Mouse (Mus musculus) CD4-positive, CD25-positive, alpha-beta regulatory T cell, adult 4 months (primary cell): ENCODE measurements around the gene Col18a1. TPM values are rescaled to one million over a fixed set of nuclear protein-coding genes. Genes with fewer than 3 reads are reported as not detected.
A peak's percentile ranks its signal among the peaks of the same experiment; 100 is the strongest.

Source experiments
- ATAC-seq: one replicate; pipeline ENCODE4 v1.8.0; 2017
- polyA plus RNA-seq, 2 experiments: library from polyadenylated mRNA; unstranded; fragments of 100-300 nt; shearing (Covaris generic); gene quantifications; one replicate each; pipeline ENCODE4 v1.2.1; 2017

The Col18a1 gene
- polyA plus RNA-seq, 2 experiments from 2014 or later = 0.16 TPM; not detected in 1

DNA sequence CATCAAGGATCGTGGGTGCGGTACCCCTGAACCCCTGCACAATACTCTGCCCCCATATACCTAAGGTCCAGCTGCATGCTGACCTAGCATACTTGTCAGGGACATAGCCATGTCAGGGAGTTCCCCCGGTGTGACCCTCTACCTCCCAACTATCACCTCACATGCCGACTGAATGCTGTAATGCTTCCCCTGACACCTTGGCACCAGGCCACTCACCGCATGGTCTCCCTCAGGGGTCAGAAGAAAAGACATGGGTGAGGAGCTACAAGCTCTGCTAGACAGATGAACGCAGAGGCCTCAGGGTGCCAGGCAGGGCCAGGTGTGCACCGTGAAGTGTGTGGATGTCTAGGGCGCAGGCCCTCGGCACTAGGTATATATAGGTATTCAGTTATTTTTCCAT lies 56.3 kb downstream of the Col18a1 start:
- ATAC-seq = no peak

DNA sequence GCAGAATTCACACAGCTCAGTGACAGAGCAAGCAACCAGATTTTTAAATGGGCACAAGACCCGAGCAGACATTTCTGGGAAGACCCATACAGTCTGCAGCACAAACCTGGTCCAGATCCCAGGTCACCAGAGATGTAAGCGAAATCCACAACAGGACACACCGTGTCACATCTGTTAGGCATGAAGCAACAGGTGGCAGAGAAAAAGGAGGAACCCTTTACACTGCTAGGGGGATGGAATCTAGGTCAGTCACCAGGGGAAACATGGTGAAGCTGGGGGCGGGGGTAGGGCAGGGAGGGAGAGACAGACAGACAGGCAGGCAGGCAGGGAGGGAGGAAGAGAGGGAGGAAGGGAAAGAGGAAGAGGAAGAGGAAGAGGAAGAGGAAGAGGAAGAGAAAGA lies 58.2 kb downstream of the Col18a1 start:
- no peak for ATAC-seq

DNA sequence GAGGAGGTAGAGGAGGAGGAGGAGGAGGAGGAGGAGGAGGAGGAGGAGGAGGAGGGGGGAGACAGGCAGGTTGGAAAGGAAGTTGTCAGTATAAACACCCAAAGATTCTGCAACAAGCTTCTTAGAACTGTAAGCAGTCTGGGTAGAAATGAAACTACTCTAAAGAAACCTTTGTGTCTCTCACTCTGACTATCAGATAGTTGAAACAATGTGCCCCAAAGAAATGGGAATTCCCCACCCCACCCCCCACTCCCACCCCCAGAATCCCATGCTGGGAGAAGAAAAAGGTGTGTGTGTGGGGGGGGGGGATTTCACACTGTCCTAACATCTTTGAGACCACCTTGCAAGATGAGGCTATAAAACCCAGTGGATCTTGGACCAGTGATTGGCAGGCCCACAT lies 62.0 kb downstream of the Col18a1 start:
- ATAC-seq = no peak

DNA sequence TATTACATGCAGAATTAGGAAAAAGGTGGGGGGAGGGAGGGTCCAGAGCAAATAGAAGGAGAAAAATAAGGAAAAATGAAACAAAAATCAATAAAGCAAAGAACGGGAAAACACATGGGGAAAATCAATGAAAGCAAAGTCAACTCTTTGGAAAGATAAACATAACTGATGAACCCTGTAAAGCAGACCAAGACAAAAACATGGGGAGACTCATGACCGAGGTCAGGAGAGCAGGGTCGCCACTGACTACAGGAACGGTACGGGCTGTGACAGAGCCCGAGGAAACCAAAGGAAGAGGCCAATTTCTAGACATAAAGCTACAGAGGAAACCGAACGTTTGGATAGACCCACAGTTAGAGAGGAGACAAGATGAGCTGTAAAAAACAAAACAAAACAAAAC lies 62.7 kb downstream of the Col18a1 start:
- no peak for ATAC-seq

DNA sequence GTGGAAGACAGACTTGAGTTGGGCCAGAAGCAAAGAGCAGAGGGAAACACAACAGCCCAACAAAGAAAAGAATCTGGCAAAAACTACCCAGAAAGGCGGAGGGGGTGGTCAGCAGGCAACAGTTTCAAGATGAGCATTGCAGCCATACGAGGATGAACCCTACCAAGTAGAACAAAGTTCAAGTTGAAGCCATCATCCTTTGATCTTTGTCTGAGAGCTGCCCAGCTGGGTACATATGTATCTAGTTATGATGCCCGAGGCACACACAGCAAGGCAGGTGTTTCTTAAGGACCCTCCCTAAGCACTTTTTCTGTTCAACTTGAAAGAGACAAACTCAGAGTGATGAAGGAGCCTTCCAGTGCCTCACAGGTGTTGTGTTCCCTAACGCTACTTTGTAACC lies 66.6 kb downstream of the Col18a1 start:
- ATAC-seq = no peak

DNA sequence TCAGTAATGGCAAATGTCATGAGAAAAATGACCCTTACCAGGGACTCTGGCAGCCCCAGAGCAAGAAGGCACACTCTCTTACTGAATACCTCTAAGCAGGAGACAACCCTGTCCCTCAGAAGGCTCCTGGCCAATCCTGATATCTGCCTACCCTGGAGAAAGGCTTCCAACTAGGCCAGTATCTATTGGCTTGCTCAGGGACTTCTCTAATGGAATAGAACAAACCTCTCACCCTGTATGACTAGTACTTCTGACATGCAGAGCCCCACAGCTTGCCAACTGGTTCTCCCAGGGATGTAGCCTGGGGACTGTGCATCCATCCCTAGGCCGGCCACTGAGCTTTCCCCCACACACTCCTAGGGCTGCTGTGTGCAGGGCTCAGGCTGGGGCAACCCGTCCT lies 67.7 kb downstream of the Col18a1 start:
- no peak for ATAC-seq

DNA sequence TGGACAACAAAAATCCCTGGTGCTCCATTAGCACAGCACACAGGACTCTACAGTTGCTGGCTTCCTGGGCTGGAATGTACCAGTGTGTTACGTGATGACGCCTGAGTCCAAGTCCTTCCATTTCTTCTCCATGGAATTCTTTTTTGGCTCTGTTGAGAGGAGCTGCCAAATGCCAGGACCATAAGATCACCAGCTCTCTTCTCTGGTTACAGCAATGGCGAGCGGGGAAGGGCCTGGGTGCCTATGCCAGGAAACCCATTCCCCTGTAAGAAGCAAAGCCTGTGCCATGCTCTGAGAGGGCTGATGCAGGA lies 68.5 kb downstream of the Col18a1 start:
- ATAC-seq = no peak

DNA sequence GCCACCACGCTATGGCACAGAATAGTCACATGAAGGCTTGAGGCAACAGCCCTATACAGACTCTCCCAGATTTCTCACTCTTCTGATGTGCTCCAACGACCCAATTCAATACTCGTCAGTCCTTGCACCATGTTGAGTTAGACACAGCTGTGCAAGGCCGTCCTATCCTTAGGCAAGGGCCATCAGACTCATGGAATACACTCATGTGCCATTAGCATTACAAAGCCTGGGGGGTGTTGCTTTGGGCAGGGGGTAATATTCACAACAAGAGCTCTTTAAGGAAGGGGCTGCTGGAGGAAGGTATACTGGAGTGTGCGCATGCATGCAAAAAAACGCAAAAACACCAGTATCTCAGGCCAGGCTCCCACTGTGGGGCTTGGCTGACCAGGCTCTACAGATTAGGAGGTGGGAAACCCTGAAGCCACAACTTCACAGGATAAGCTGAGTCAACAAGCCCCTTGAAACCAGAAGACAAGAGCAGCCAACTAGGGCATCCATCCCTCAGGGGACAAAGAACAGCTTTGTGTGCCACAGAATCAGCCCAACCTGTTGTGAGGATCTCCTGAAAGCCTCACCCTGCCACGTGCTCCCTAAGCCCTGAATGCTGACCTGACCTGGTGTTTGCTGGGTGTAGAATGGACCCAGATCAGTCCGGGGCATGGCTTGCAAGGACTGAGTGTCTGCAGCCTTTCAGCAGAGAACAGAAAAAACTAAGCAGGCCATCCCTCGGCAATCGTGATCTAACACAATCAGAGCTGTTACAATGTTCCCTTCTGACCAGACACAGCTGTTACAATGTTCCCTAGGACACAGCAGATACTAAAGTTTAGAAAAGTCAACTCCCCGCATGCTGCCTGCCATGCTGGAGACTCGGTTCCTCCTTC lies 69.1 kb downstream of the Col18a1 start:
- ATAC-seq = no peak

DNA sequence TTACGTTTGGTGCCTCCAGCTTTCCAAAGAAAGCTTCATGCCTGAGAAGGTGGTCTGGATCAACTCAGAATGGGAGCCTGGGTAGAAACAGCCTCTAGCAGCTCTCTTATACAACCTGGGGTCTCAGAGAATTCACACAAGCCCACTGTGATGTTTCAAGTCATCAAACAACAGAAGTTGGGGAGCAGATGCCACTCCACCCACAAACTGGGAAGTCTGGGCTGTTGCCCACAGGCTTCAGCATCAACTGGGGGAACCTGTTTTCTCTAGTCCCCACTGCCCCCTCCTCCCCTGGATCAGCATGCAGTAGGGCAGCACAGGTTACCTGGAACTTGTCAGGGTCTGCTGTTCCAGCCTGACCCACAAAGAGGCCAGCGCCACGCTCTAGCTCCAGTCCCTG lies 70.7 kb downstream of the Col18a1 start:
- no peak for ATAC-seq

DNA sequence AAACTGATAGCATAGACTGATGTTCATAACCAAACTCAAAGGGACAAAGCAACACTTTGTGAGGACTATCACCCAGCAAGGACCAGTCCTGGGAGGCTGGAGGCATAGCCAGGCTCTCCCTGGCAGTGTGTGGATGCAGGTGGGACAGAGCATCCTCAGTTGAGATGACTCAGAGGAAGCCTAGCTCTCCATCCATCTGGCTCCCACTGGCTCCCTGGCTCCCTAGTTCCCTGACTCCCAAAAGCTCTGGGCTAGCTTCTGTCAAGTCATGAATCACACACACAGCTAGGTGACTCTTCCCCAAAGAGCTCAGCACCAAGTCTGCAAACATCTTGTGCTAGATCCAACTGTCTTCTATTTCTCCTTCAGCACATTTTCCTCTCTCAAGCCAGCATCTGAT lies 72.5 kb downstream of the Col18a1 start:
- no peak for ATAC-seq

DNA sequence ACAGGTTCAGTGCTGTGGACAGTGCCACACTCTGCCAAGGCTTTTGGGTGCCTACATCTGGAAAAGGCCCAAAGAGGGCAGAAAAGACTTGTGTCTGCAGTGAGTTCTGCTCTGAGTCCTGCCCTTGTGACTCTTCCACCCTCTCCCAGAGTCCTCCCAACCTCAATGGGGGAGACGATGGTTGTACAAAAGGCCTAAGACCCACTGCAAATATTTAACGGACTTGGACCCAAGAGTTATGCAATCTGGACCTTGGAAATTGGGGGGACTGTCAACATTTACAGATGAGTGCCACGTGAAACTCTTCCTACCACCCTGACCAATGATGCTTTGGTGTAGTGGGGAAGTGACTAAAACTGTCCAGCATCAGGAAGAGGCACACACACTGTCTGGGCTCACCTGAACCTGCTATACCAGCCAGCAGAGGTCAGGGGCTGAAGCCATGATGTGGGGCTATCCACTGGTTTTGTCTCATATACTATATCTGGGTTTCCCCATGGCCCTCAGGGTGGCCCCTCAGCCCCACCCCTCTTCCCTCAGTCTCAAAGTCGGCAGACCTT lies 74.7 kb downstream of the Col18a1 start:
- ATAC-seq = no peak

DNA sequence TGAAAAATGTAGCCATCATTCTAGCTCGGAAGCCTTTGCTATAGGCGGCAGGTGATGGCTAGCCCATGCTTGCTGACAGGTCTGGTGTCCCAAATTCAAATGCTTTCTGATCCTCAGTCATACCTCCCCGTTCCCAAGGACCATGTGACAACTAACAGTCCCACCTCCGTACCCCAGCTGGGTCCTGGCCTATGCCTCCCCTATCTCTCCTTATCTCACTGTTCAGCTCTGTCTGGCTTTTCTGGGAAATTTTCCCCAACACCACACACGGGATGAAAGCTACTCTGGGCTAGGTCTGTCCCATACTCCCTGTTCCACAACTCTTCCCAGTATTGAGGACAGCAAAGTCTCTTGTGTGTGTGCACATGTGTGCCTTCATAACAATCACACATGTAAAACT lies 76.3 kb downstream of the Col18a1 start:
- ATAC-seq = no peak

DNA sequence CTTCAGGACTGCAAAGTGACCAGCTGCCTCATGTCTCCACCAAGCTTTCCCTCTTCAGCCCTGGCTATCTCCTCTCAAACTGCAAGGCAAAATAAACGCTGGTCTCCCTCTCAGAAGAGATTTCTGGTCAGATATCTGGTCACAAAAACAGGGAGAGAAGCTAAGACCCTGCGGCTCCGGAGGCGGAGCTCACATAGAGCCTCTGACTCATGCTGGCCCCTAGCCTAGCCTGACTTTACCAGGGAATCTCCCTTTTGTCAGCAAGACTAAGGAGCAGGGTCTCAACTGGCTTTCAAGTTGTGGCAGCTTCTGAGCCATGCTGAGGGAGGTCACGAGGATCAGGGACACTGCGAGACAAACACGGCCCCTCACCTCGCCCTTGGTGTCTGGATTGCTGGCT lies 77.0 kb downstream of the Col18a1 start:
- ATAC-seq = no peak

DNA sequence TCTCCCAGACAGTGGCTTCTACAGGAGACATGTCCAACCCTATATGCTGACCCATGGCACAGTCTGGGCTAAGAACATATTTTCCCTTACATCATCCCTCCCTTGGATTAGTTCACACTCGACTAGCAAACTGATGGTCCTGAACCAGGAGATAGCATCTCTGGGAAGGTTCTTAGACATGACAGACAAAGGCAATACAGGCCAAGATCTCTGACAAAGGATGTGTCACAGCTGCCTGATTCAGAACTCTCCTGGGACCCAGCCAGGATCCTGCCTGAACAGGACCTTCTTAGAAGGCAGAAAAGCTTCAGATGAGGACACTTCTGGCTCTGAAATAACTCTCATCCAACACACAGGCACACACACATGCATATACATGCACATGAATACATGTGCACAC lies 81.8 kb downstream of the Col18a1 start:
- no peak for ATAC-seq

DNA sequence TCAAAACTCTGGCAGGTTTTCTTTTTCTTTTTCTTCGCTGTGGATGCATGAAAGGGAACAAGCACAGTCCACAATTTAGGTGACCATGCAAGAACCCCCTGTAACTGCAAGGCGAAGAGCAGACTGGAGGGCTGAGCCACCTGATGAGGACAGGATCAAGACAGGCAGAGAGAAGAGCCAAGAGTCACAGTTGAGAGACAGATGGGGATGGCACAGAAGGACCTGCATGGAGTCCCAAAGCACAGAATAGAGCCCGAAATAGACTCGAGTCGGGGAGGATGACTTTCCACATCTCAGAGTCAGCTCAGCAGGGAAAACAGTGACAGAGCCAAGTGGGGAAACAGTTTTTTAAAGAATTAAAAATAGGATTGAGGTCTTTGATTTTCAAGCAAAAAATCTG lies 83.4 kb downstream of the Col18a1 start:
- ATAC-seq = no peak

DNA sequence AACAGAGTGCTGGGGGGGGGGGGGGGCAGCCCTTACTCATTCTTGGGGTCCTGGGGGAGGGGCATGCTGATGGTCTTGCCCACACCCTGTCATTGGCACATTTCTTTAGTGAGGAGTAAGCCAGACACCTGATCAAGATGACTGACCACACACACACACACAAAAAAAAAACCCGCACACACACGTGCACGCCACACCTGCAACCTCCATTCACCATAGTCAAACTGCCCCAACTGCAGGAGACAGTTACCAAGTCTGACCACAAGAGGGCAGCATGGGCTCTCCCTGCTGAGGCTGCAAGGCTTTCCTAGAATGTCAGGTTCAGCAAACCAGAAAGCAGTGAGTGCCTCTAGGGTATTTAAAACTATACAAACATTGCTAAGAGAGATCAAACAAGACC lies 83.9 kb downstream of the Col18a1 start:
- no peak for ATAC-seq

DNA sequence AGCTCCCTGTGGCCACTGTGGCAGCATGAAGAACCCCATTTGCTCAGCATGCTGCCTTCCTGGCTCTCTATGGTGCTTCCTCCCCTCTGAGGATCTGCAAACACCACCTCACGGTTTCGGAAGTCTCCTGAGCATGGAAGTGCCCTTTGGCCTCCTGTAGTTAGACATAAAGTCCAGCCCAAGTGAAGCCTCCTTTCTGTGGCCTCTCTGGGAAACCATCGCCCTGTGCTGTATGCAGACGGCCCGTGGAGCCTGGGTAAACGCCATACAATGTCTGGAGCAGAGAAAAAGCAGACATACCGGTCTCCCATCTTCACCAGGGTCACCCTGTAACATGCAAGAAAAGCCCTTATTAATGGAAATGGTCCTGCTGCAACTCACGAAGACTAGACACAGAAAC lies 87.4 kb downstream of the Col18a1 start:
- no peak for ATAC-seq

DNA sequence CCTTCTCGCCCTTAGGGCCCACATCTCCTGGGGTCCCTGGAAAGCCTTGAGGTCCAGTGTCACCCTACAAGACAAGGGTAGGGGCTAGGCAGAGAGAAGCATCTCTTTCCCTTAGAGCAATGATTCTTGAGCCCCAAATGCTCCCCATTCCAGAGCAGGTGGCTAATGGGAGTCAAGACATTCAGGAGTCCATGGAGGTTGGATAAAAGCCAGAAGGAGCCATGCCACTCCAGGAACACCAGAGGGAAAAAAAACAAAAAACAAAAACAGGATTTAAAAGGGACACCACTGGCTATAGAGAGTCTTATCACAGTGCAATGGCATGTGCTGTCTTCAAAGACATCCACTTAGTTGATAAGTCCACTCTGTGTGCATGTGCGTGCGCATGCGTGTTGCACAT lies 87.9 kb downstream of the Col18a1 start:
- ATAC-seq = no peak

DNA sequence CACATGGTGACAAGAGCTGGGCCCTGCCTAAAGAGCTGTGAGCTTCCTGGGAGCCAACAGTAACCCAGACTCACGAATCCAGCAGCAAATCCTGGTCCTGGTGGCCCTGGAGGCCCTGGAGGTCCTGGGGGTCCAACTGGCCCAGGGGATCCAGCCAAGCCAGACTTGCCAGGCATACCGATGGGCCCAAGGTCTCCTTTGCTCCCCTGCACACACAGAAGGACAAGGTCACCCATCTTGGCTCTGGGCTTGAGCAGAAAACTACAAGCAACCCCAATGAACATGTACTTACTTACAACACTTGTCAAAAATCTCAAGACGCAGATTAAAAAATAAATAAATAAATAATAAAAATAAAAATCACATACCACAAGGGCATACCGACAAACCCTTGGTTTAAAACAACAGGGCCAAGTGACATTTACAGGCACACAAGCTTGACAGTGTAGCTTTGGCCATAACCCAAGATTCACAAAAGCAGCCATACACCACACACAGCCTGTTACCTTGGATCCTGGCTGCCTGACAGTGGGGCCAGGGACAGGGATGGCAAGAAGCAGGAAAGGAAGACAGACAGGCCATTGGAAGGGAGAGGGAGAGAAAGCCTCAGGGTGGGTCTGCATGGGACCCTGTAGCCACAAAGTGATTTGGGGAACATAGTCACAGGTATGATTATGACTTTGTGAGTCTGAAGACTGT lies 91.9 kb downstream of the Col18a1 start:
- no peak for ATAC-seq

DNA sequence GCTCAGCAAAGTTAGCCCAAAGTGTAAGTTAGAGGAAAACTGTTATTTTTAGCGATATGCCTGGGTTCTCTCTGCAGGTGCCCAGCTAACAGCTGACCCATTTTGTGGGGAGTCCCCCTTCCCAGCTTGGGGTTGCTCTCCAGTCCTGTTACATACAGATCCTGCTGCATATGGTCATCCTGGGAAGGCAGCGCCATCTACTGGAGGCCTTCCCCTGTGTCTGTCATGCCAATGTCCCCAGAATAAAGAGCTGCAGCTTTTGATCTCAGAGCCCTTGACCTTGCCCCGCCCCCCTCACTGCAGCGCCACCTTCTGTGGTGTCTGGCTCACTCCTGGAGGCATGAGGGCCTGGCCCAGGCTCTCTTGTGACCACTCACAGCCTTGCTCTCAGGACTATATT lies 96.3 kb downstream of the Col18a1 start:
- peak; percentile 41 for ATAC-seq

DNA sequence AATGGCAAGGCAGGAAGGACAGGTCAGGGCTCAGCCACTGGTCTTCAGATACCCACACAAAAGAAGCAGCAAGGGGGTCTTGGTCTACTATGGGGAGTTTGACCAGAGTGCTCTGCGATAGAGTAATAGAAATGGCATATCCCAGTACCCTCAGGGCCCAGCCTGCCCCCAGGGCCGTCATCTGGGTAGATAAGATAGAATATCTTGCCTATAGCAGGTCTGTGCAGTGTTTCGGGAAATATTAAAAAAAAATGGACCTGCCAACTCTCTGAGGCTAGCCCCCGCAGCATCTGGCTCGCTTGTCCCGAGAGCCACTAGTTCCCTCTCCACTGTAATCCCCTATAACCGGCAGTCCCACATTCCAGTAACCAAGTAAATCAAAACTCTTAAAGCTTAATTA lies 97.9 kb downstream of the Col18a1 start:
- no peak for ATAC-seq

DNA sequence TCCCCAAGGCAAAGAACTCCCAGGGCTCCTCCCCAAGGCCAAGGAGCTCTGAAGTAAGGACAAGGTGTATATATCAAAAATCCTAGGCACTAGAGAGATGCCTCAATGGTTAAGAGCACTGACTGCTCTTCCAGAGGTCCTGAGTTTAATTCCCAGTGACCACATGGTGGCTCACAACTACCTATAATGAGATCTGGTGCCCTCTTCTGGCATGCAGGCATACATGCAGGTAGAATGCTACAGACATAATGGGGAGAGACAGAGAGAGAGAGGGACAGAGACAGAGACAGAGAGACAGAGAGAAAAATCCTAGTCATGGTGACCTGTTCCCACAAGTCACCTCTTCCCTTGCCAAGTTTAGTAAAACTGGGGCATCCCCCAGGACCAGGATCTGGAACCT lies 101.7 kb downstream of the Col18a1 start:
- no peak for ATAC-seq

DNA sequence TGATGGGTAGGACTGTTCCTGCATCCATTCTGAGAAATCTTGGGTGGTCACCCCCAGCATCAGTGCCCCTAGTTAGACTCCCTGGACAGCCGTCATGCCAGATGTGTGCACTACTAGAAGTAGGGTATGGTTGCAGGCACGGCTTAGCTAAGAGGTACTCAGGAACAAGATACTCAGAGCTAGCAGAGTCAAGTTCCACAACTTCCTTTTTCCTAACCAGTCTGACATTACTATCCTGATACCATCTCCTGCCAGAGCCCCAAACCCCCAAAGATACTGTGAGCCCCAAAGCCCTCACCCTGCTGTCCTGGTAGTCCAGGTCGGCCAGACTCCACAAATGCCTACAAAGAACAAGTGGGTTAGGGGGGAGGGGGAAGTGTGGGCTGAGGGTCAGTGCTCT lies 102.1 kb downstream of the Col18a1 start:
- ATAC-seq = no peak

DNA sequence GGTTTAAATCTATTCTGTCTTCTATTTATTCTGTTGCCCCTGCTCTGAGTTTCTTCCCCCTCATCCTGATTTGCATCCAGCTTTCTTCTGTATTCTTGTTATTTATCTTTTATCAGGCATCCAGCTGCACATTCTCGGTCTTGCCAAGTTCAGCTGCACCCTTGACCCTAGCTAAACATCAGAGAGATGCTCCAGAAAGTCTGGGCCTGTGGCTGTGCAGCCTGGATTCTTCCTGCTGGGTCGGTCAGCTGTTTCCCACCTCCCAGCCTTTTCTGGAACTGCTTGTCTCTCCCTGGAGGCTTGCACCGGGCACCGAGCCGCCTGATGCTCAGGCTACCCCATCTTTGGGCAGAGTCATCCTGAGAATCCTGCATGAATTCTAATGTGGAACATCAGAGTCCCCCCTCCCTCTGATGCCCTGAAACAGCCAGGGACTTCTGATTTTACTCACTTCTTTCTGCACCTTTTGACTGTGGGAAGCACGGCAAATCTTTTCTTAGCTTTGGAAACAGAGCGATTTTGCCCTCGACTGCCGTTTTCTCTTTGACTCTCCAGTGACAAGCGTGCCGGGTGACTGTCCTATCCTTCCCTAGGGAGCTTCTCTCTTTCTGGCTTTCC lies 103.8 kb downstream of the Col18a1 start:
- no peak for ATAC-seq
